ENCODE assay signal across 21 mouse cellular contexts in the genomic region with DNA sequence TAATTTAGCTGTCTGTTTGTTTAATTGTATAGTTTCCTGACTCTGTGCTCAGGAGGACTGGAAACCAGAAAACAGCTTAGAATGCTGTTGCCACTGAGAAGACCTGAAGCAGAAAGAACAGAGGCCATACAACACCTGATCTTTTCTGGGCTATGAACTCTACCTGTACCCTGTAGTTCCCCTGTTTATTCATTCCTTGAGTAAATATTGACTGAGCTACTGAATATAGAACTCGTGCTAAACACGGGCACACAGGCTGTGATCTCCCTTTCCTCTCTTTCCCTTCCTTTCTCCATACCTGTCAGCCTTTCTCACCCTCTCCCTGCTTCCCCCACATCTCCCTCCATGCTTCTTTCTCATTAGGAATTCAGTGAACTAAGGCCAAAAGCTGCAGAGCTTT. TPM values are rescaled to one million over a fixed set of nuclear protein-coding genes. Genes with fewer than 3 reads are reported as not detected.
DNase-seq lines count a peak whose midpoint lies in the region; ATAC-seq and TF ChIP-seq lines count a peak whose summit lies in the region.
"Had no signal": no experiment of that assay in that cellular context is flagged by ENCODE, and none has a peak within 500 bp of the region (broad histone marks: within the 10 kb centered on the region; RNA-seq: fewer than 3 reads in every experiment).

No protein-coding gene starts in this region.

- TF ChIP-seq EP300 in lung, postnatal 0 days (IDR thresholded peaks at IDR 0.05) = no peak

- no peak overlapping the region for H3K4me3 ChIP-seq in liver, embryonic 13.5 days (replicated peaks)
- no peak overlapping the region for H3K4me3 ChIP-seq in liver, embryonic 12.5 days
- no peak overlapping the region for H3K4me3 ChIP-seq in lung, embryonic 16.5 days (ENCODE audit: low read length)
- H3K4me3 ChIP-seq in lung, postnatal 0 days (ENCODE audit: low read depth, low read length) = no peak overlapping the region
- H3K4me3 ChIP-seq in stomach, embryonic 15.5 days (replicated peaks) = no peak overlapping the region
- H3K4me3 ChIP-seq: embryonic facial prominence, embryonic 13.5 days; forebrain, embryonic 12.5 days; gastrocnemius, adult 2 months; heart, embryonic 12.5 days; hindbrain, embryonic 10.5 days had no signal

- H3K9me3 ChIP-seq in liver, embryonic 13.5 days (replicated peaks) = no peaks in the 10 kb centered on the region
- H3K9me3 ChIP-seq in liver, embryonic 12.5 days (replicated peaks) = no peaks in the 10 kb centered on the region
- H3K9me3 ChIP-seq in lung, embryonic 16.5 days (ENCODE audit: control insufficient read depth, low read length) = no peaks in the 10 kb centered on the region
- no peaks in the 10 kb centered on the region for H3K9me3 ChIP-seq in lung, postnatal 0 days (ENCODE audit: low read length)
- H3K9me3 ChIP-seq in stomach, embryonic 15.5 days = no peaks in the 10 kb centered on the region
- H3K9me3 ChIP-seq: embryonic facial prominence, embryonic 13.5 days; forebrain, embryonic 12.5 days; heart, embryonic 12.5 days; hindbrain, embryonic 10.5 days had no signal

- peaks cover 7% of the 10 kb centered on the region for H3K4me1 ChIP-seq in liver, embryonic 13.5 days (replicated peaks)
- 0 out of 2 replicates have a peak, but pooled peaks cover 6% of the 10 kb centered on the region for H3K4me1 ChIP-seq in liver, embryonic 12.5 days
- H3K4me1 ChIP-seq in lung, embryonic 16.5 days (replicated peaks; ENCODE audit: control insufficient read depth, insufficient read depth, low read length) = peaks cover 8% of the 10 kb centered on the region
- H3K4me1 ChIP-seq in lung, postnatal 0 days (ENCODE audit: insufficient read depth, low read depth, low read length) = no peaks in the 10 kb centered on the region
- peaks cover 43% of the 10 kb centered on the region for H3K4me1 ChIP-seq in stomach, embryonic 15.5 days
- H3K4me1 ChIP-seq: forebrain, embryonic 12.5 days had no signal

- no peak overlapping the region for H3K4me2 ChIP-seq in liver, embryonic 13.5 days
- H3K4me2 ChIP-seq in liver, embryonic 12.5 days = no peak overlapping the region
- no peak overlapping the region for H3K4me2 ChIP-seq in lung, embryonic 16.5 days (ENCODE audit: low read depth, low read length)
- no peak overlapping the region for H3K4me2 ChIP-seq in lung, postnatal 0 days (replicated peaks; ENCODE audit: low read depth, low read length)
- no peak overlapping the region for H3K4me2 ChIP-seq in stomach, embryonic 15.5 days
- H3K4me2 ChIP-seq: embryonic facial prominence, embryonic 13.5 days; forebrain, embryonic 12.5 days; heart, embryonic 12.5 days had no signal

- H3K27ac ChIP-seq in liver, embryonic 13.5 days = no peak overlapping the region
- H3K27ac ChIP-seq in liver, embryonic 12.5 days = no peak overlapping the region
- peak overlapping the region; percentile 40; the same call in 1 of the 2 replicates for H3K27ac ChIP-seq in lung, embryonic 16.5 days (ENCODE audit: low read length)
- no peak overlapping the region for H3K27ac ChIP-seq in lung, postnatal 0 days (ENCODE audit: low read length)
- peak overlapping the region; percentile 66 for H3K27ac ChIP-seq in stomach, embryonic 15.5 days
- H3K27ac ChIP-seq: embryonic facial prominence, embryonic 13.5 days; forebrain, embryonic 12.5 days; gastrocnemius, adult 2 months; hindbrain, embryonic 10.5 days had no signal

- DNase-seq in liver, embryonic 13.5 days = no peak
- DNase-seq in lung, postnatal 0 days (ENCODE audit: low spot score) = no peak
- no peak for DNase-seq in thymus, postnatal 25 days
- DNase-seq in layer of hippocampus, postnatal 10 days (ENCODE audit: low spot score in 2 of 2) = no peak
- DNase-seq: adrenal gland, postnatal 14 days; cerebellum, adult 11-12 months; cerebellum, adult 9-10 months; cerebellum, postnatal 36 days; forebrain, postnatal 0 days; gastrocnemius, adult 2 months; gastrocnemius, postnatal 25 days had no signal

- no peaks in the 10 kb centered on the region for H3K36me3 ChIP-seq in liver, embryonic 13.5 days
- no peaks in the 10 kb centered on the region for H3K36me3 ChIP-seq in liver, embryonic 12.5 days
- no peaks in the 10 kb centered on the region for H3K36me3 ChIP-seq in lung, embryonic 16.5 days (ENCODE audit: control insufficient read depth, insufficient read depth, low read length)
- H3K36me3 ChIP-seq in lung, postnatal 0 days (ENCODE audit: insufficient read depth, low read length) = no peaks in the 10 kb centered on the region
- H3K36me3 ChIP-seq in stomach, embryonic 15.5 days = no peaks in the 10 kb centered on the region
- H3K36me3 ChIP-seq: embryonic facial prominence, embryonic 13.5 days; forebrain, embryonic 12.5 days; heart, embryonic 12.5 days; hindbrain, embryonic 10.5 days had no signal

- ATAC-seq in liver, embryonic 13.5 days (ENCODE audit: low read depth) = 0 out of 2 replicates have a peak, but pooled peaks have one; percentile 36
- no peak for ATAC-seq in liver, embryonic 12.5 days
- ATAC-seq in lung, embryonic 16.5 days (ENCODE audit: low read depth) = no peak
- ATAC-seq in lung, postnatal 0 days = no peak
- peak; percentile 65 for ATAC-seq in stomach, embryonic 15.5 days (ENCODE audit: insufficient read depth, low FRiP score, low read depth)
- ATAC-seq: activated CD4-positive, CD25-positive, alpha-beta regulatory T cell, adult 4 months; forebrain, postnatal 0 days; Patski had no signal

- TF ChIP-seq CTCF in lung, postnatal 0 days (IDR thresholded peaks at IDR 0.05) = no peak

- no peak overlapping the region for H3K9ac ChIP-seq in liver, embryonic 13.5 days
- H3K9ac ChIP-seq in liver, embryonic 12.5 days = no peak overlapping the region
- H3K9ac ChIP-seq in lung, embryonic 16.5 days (ENCODE audit: low read length) = no peak overlapping the region
- no peak overlapping the region for H3K9ac ChIP-seq in lung, postnatal 0 days (replicated peaks; ENCODE audit: low read depth)
- H3K9ac ChIP-seq in stomach, embryonic 15.5 days = no peak overlapping the region
- H3K9ac ChIP-seq: embryonic facial prominence, embryonic 13.5 days; forebrain, embryonic 12.5 days; forebrain, postnatal 0 days; heart, embryonic 12.5 days had no signal

- H3K27me3 ChIP-seq in liver, embryonic 13.5 days = no peaks in the 10 kb centered on the region
- H3K27me3 ChIP-seq in liver, embryonic 12.5 days (replicated peaks) = no peaks in the 10 kb centered on the region
- H3K27me3 ChIP-seq in lung, embryonic 16.5 days (ENCODE audit: control insufficient read depth, insufficient read depth, low read depth, low read length) = no peaks in the 10 kb centered on the region
- no peaks in the 10 kb centered on the region for H3K27me3 ChIP-seq in lung, postnatal 0 days (replicated peaks; ENCODE audit: insufficient read depth, low read length)
- no peaks in the 10 kb centered on the region for H3K27me3 ChIP-seq in stomach, embryonic 15.5 days (replicated peaks)
- H3K27me3 ChIP-seq: CH12.LX; embryonic facial prominence, embryonic 13.5 days; forebrain, embryonic 12.5 days; heart, embryonic 12.5 days; Patski had no signal

- 30% methylated on average over 2 of the region's 2 CpGs for WGBS in liver, embryonic 13.5 days (ENCODE audit: insufficient replicate concordance)
- 50% methylated on average over 2 of the region's 2 CpGs for WGBS in liver, embryonic 12.5 days (ENCODE audit: insufficient replicate concordance)
- WGBS in lung, embryonic 16.5 days = 30% methylated on average over 2 of the region's 2 CpGs
- 36% methylated on average over 2 of the region's 2 CpGs for WGBS in lung, postnatal 0 days
- WGBS in stomach, embryonic 15.5 days = 59% methylated on average over 2 of the region's 2 CpGs

RNA-seq across cellular contexts. Expression of a gene that starts 57.7 kb away (rescaled TPM):
- polyA plus RNA-seq in liver, embryonic 13.5 days (2015; fragmentation: Nextera tagmentation; extraction: Ambion mirVana) = 117 and 158 TPM in 2 replicates
- polyA plus RNA-seq in liver, embryonic 12.5 days (2016; fragmentation: Nextera tagmentation; extraction: Ambion mirVana) = 124 and 134 TPM in 2 replicates
- 192 and 200 TPM in 2 replicates for polyA plus RNA-seq in lung, embryonic 16.5 days (2015; fragmentation: Nextera tagmentation; extraction: Ambion mirVana)
- 159 and 165 TPM in 2 replicates for polyA plus RNA-seq in lung, postnatal 0 days (2015; fragmentation: Nextera tagmentation; extraction: Ambion mirVana)
- 234 and 253 TPM in 2 replicates for polyA plus RNA-seq in stomach, embryonic 15.5 days (2015; fragmentation: Nextera tagmentation; extraction: Ambion mirVana)
- 100 to 1,000 TPM; 381 to 382 TPM for total RNA-seq in layer of hippocampus, postnatal 10 days (2021)

Comparison
In these comparisons a context has a peak if more than half of its experiments do, and no peak if none do; other contexts are left out.
1. ATAC-seq: peak in liver, embryonic 13.5 days (single experiment) and stomach, embryonic 15.5 days (single experiment); none in liver, embryonic 12.5 days (single experiment), lung, embryonic 16.5 days (single experiment) and lung, postnatal 0 days (single experiment).
2. H3K27ac ChIP-seq: peak in lung, embryonic 16.5 days (single experiment) and stomach, embryonic 15.5 days (single experiment); none in liver, embryonic 13.5 days (single experiment), liver, embryonic 12.5 days (single experiment) and lung, postnatal 0 days (single experiment).